In the genomic region with DNA sequence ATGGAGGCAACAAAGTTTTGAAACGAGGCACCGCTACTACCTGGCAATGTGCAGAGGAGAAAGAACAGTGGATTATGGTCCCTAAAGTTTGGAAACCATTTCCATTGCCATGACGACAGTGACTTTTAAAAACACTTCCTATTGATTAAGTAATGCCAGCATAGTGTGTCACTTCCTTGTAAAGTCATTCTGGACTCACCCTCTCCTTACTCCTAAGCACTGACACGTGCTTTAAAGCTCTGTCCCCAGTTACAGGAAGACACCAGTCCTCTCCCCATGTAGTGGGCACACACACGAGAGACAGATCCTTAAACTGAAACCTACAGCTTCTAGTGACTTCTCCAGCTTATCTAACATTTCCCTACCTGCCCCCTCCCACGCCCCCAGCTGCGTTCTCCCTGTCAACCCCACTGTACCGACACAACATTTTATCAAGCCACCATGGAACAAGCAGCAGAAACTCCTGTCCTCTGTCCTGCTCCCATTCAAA, we compare ENCODE assay signal across 19 mouse cellular contexts.
"Had no signal": no experiment of that assay in that cellular context is flagged by ENCODE, and none has a peak within 500 bp of the region (broad histone marks: within the 10 kb centered on the region; RNA-seq: fewer than 3 reads in every experiment).

No protein-coding gene starts in this region.

- H3K4me1 ChIP-seq: limb, embryonic 12.5 days; midbrain, embryonic 12.5 days; midbrain, embryonic 15.5 days had no signal

- H3K27ac ChIP-seq: limb, embryonic 12.5 days; limb, embryonic 15.5 days; liver, embryonic 13.5 days; macrophage; midbrain, embryonic 12.5 days; midbrain, embryonic 15.5 days; stomach, postnatal 0 days had no signal

- H3K36me3 ChIP-seq: limb, embryonic 12.5 days; limb, embryonic 15.5 days; liver, embryonic 13.5 days; midbrain, embryonic 12.5 days; midbrain, embryonic 15.5 days had no signal

- H3K4me2 ChIP-seq: limb, embryonic 12.5 days; limb, embryonic 15.5 days; liver, embryonic 13.5 days; lung, embryonic 14.5 days; midbrain, embryonic 12.5 days; midbrain, embryonic 15.5 days had no signal

- H3K27me3 ChIP-seq: limb, embryonic 12.5 days; limb, embryonic 15.5 days; liver, embryonic 13.5 days; midbrain, embryonic 12.5 days; midbrain, embryonic 15.5 days had no signal

- H3K4me3 ChIP-seq: limb, embryonic 12.5 days; limb, embryonic 15.5 days; liver, embryonic 13.5 days; midbrain, embryonic 12.5 days; midbrain, embryonic 15.5 days had no signal

- H3K9me3 ChIP-seq: limb, embryonic 12.5 days; limb, embryonic 15.5 days; liver, embryonic 13.5 days; midbrain, embryonic 12.5 days; midbrain, embryonic 15.5 days had no signal

- H3K9ac ChIP-seq: limb, embryonic 12.5 days; limb, embryonic 15.5 days; liver, embryonic 13.5 days; lung, embryonic 14.5 days; midbrain, embryonic 12.5 days; midbrain, embryonic 15.5 days had no signal

- DNase-seq: kidney, adult 18-20 months; kidney, adult 9 months; kidney, postnatal 14 days; kidney, postnatal 4 days; left cerebral cortex, postnatal 4 days; liver, embryonic 13.5 days; lung, embryonic 14.5 days; right cerebral cortex, adult 18-20 months; right cerebral cortex, postnatal 14 days; right cerebral cortex, postnatal 4 days; thymus, adult 2 months; thymus, postnatal 25 days had no signal

- ATAC-seq: intestine, embryonic 16.5 days; midbrain, embryonic 15.5 days had no signal
